Mouse (Mus musculus) gastrocnemius, postnatal 14 days (tissue): Measurements from ENCODE around the gene Acadvl. TPM values are rescaled to one million over a fixed set of nuclear protein-coding genes. Genes with fewer than 3 reads are reported as not detected.
"Not testable (repeated sequence)": the region's sequence is repeated elsewhere in the genome, so short reads cannot be mapped to it uniquely, and the experiment has no call there.

Experiments
- DNase-seq: peaks from one replicate; pipeline ENCODE4 v3.0.0; 2021; ENCODE audit warnings: mixed read lengths
- intact Hi-C: fragments of 180-260 bp; cut with DNase I; formaldehyde crosslinking; loops from one replicate; pipeline ENCODE4 v1.15.1; 2025; ENCODE audit warnings: low total_unique reads
- total RNA-seq, 2 experiments: library from RNA; stranded (reverse); gene quantifications; 2 replicates each; pipeline ENCODE4 v1.2.3; 2021

Gene Acadvl
- total RNA-seq, 2 experiments from 2014 or later, result 266 to 408 TPM

DNA sequence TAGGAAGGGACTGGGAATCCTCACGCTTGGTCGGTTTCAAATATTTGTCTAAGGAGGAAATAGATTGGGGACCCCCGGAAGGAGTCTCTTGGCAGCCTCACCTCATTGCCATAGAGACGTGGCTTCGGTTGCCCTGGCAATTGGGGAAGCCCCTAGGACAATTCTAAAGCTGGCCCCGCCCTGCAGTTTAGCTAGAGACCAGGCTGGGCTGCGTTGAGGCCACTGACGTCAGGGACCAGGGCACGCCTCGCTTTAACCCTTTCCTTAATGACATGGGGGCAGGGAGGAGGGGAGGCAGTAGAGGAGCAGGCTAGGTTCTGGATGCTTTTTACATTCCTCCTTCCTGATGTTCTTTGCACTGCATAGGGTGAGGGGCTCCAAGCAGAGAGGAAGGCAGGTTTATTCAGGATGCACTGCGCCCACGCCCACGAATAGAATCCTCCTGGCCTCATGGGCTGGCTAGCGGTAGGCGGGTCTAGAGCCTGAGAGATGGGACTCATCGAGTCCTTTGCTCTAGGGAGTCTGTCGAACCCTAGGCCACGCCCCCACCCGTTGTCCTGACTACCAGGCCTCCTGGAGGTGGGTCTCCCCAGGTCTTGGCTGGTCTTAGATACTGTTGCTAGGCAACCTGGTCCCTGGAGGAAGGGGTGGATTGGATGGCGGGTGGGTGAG, 14.1 kb upstream of the Acadvl start:
- intact Hi-C loops, result no loop called here
- peak; percentile 87 for DNase-seq

DNA sequence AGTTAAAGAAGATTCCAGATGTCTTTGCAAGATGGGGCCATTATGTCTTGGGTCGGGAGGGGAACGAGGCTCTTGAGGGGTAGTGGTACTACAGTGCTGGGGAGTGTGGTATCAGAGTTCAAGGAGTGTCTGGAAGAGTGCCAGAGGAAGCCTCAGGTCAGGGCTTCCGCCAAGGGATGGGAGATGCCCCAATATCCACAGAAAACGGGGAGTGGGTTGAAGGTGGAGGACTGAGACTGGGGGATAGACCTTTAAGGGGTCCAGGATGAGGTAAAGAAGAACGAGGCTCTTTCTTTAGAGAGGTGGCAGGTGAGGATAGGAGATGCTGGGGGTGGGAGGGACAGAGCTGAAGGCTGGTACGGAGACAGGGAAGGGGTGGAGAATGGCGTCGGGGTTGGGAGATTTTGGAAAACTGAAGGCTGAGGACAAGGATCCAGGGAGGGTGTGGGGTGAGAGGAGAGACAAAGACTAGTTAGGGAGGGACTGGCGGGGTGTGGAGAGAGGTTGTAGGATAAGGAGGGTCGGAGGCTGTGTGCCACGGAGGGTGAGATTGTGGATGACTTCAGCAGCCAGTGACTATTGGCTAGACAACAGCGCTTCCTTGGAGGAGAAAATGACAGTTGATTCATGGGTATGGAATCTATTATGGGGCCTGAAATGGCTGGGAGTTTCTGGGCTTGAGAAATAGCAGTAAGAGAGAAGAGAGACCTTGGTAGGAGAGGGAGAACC, 13.4 kb upstream of the Acadvl start:
- intact Hi-C loops, result no loop called here
- peak; percentile 40 for DNase-seq

DNA sequence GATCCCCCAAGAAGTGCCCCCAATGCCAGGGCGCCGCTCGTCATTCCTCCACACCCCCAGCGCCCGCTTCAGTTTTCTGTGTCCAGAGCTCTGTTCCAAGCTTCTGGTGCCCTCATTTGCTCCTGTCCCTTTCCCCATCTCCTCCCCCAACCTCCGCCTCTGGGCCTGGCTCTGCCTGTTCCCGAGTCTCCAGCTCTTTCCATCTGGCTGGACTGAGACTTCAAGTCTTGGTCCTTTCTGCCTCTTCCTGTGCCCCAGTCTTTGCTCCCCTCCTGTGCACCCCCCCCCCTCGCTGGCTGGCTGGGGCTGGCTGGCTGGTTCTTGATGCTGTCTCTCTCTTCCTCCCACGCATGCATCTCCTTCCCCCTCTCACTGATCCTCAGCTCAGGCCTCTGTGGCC, 12.2 kb upstream of the Acadvl start:
- peak; percentile 76 for DNase-seq
- intact Hi-C loops, result no loop called here

DNA sequence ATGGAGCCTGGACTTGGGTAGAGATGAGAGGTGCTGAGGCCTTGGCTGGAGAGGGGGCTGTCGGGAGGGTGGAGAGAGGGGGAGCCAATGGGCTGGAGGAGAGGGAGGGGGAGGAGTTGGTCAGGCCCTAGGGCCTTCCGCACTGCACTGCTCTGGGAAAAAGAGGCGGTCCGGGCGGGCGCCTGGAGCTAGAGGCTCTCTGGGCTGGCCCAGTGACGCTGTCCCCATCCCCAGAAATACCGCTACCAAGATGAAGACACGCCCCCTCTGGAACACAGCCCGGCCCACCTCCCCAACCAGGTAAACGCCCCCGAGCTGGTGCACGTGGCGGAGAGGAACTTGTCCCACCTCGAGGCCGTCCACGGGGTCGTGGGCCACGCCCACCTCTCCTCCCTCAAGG, 11.5 kb upstream of the Acadvl start:
- peak; percentile 85 for DNase-seq
- intact Hi-C loops, result no loop called here

DNA sequence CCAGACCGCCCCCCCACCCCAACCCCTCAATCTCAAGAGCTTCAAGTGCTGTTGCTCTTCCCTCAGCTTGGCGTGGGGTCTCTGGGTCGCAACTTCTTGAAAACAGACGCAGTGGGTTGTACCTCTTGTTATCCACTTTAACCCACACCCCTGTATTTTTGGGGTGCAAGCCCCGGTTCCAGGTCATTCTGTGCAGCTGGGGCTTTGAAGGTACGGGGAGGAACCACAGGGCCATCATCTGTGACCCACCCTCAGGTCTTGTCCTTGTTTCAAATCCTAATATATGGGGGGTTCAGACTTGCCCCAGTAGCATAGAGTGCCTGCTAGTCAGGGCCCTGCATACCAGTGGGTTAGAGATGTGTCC, 8.9 kb upstream of the Acadvl start:
- intact Hi-C loops, result no loop called here
- no peak for DNase-seq

DNA sequence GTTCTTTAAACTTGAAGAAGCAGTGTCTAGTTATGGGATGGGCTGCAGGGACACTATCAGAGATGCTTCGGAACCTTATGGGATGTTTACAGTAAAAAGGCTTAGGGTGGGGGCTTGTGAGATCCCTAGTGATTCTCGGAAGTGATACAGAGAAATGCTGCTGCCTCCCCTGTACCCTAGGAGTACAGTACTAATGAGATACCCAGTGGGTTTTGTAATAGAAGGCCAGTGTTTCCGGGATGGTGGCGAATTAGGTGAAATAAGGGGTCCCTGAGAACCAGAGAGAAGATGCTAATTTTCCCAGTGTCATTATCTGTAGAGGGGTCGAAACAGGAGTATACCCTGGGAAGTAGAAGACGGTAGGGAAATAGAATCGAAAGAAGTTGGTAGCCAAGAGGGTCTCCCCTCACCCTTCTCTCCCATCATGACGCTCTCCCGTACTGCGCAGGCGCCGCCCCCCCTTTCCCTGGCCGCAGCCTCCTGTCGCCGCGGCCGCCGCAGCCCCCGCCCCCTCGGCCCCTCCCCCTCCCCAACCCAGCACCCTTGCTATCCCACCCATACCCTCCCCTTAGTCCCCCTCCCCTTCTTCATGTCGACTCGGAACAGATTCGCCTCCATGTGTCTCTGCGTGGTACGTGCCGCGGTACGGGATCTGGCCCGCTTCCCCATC, 8.4 kb upstream of the Acadvl start:
- intact Hi-C loops, result no loop called here
- DNase-seq, result no peak

DNA sequence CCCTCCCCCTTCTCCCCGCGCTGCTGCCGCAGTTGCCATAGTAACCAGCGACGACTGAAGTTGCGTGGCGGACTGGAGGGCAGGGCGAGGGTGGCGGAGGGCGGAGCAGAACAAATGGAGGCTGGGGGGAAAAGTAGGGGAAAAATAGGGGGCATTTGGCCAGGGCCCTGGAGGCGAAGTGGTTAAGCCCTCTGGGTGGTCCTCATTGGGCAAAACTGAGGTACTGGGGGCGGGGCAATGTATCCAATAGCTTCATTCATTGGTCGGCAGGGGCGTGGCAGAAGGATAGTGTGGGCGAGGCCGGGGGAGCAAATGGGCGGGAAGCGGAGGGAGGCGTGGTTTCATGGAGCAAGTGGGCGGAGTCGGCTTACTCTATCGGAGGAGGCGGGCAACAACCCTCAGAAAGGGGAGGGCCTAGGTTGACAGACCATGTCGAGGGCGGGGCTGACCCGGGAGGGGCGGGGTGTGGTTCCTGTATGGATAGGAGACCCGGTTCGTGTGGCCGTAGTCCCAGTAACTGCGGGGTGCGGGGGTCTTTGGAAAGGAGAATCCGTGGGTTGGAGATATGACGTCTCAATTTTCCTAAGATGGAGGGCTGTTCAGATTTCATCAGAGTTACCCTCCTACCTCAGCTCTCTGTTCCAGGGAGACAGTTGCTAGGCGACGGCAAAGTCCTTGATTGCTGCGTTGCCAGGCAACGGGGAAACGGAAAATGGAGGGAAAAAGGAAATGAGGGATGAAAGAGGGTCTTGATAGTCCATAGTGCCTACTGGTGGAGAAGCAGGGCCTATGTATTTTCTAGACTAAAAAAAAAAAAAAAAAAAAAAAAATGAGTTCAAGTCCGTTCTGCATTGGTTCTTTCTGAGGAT, 6.3 kb upstream of the Acadvl start:
- intact Hi-C loops, result no loop called here

DNA sequence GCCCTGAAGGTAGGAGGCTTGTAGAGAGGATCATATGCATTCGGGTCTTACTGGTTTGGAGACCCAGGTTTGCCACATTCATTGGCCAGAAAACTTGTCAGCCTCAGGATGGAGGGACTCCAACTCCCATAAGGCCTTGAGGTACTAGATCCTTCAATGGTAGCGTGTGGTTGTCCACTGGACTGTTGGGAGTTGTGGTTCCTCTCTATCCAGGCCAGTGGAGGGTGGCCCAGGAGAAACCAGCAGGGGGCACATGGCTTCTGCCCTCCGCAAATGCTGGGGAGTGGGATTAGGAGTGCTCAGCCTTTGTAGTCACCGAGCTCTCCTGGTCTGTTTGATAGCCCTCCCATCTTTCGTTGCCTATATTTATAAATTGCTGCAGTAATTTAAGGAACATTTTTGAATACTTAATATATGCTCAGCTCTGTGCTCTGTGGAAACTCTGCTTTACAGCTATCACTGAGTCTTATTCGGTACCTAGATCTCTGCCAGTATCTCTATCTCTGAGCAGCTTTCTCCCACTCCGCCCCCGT, 5.6 kb upstream of the Acadvl start:
- DNase-seq, result peak; percentile 75
- intact Hi-C loops, result no loop called here

More for the DNA sequence above, 6.3 kb upstream of the Acadvl start:
- DNase-seq, result peak; percentile 98

DNA sequence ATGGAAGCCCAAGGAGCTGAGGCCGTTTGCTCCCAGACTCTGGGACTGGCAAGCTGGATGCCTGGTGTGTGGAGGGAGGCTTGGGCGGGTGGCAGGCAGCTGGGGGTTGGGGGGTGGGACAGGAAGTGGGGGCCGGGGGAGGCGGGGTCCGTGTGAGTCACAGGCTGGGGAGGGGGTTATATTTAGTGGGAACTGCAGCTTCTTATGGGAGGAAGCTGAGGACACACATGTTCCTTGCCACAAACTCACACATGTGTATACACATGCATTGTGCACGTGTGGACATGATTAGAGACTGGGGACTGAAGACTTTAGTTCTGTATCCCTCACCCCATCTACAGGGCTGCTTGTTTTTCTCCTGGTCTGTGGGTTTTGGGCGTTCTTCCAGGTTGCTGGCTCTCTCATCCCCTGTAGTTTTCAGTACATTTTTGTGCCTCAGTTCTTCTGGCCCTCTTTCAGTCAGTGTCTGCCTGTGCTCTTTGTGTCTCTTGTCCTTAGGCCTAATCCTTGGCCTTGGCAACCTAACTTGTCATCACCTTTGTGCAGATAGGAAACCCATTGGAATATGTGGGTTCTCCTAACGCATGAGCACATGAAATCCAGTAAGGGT, 4.9 kb upstream of the Acadvl start:
- DNase-seq, result no peak
- intact Hi-C loops, result no loop called here

DNA sequence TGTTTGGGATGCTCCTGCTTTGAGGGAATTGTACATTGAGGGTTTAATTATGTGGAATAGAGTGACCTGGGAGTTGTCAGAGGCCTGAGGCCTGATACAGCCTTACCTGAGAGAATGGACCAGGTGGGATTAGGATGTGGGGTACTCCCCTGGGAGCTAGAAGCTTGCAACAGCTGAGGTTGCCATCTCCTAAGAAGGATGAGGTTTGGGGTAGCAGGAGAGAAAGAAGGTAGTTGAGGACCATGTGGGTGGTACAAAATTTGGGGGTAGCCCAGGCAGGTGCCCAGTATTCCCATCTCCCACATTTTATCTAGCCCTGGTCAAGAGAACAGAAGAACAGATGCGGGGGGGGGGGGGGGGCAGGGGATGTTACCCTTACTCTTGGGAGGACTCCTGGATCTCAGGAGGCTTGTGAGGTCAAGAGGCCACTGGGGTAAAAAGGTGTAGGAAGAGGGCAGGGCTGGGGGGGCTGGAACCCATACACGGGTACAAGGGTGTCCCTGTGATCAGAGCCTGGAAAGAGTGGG, 4.3 kb upstream of the Acadvl start:
- intact Hi-C loops, result no loop called here

DNA sequence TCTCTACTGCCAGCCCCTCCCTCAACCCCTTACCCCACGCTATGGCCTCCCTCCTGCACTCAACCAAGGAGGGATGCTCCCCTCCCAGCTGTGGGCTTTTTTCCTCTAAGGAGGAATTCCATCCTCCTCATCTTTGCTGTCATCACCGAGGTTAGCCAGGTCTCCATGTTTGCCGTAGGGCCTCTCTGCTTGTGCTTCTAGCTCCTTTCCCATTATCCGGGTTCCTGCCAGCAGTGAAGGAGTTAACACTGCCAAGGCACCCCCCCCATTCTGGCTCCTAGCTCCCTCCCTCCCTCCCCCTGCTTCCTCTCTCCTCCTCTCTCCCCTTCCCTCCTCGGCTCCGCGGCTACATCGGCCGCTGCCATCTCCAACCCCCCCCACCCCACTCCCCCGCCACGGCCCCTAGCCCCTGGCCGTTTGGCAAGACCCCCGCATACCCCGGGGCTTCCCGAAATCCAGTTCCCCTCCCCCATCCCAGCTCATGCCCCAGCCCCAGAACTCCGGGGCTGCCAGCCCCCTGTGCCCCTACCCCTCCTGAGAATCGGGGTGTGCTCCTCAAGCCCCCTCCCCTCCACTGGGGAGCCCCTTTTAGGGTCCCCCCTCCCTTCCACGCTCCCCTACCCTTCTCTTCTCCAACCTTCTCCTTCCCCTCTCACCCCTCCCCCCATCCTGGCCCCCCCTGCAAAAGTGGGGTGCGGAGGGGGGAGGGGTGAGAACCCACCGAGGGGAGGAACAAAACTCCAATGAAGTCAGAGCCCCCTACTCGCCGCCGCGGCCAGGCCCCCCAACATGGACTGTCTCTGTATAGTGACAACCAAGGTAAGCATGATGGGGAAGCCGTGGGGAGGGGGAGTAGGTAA, 3.1 kb upstream of the Acadvl start:
- peak; percentile 68 for DNase-seq
- intact Hi-C loops, result no loop called here

More for the DNA sequence above, 4.3 kb upstream of the Acadvl start:
- DNase-seq, result no peak

DNA sequence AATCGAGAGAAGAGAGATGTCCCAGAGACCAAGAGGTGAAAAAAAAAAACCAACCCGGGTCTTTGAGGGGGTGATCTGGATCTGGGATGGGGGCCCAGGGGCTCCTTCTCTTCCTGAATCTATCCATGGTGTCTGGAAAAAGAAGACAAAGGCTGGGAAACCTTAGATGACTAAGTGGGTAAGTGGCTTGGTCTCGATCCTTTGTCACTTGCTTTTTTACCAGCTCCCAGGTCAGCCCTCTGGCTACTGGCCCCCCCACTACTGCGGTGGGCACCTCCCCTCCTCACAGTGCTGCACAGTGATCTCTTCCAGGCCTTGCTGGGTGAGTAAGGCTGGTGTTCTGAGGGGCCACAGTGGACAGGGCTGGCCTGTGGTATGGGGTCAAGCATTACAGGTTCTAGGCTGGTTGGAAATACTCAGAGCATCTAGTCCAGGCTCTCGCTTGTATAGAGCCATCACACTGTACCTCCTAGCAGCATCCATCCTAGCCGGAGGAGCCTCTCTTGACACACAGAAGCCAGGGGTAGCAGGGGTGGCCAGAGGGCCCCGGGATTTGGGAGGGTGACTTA, 2.1 kb upstream of the Acadvl start:
- DNase-seq, result no peak
- intact Hi-C loops, result no loop called here

DNA sequence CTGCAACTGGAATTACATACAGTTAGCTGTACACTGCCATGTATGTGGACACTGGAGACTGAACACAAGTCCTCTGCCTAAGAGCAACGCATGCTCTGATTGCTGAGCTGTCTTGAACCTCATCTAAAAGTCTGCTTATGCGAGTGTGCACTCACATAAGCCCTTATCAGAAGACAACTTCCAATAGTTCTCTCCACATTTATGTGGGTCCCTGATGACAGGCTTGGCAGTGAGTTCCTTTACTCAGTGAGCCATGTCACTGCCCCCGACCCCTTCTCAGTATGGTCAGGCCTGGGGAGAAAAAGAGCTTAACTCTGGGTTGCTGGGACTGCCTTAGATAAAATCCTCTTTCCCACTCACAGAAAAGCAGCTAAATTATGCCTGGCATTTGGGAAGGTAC, 1.5 kb upstream of the Acadvl start, which contains the start of gene Dlg4:
Dlg4 (plus strand) TSS at position 274 of the 400 bp plus-strand sequence.
- intact Hi-C loops, result no loop called here
- DNase-seq, result no peak

DNA sequence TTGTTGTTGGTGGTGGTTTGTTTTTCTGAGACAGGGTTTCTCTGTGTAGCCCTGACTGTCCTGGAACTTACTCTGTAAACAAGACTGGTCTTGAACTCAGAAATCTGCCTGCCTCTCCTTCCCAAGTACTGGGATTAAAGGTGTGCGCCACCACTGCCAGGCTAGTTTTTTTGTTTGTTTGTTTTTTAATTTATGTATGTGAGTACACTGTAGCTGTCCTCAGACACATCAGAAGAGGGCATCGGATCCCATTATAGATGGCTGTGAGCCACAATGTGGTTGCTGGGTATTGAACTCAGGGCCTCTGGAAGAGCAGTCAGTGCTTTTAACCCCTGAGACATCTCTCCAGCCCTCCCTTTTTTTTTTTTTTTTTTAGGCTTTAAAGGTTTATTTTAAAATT, 966 bp upstream of the Acadvl start:
- DNase-seq, result not testable (repeated sequence)

DNA sequence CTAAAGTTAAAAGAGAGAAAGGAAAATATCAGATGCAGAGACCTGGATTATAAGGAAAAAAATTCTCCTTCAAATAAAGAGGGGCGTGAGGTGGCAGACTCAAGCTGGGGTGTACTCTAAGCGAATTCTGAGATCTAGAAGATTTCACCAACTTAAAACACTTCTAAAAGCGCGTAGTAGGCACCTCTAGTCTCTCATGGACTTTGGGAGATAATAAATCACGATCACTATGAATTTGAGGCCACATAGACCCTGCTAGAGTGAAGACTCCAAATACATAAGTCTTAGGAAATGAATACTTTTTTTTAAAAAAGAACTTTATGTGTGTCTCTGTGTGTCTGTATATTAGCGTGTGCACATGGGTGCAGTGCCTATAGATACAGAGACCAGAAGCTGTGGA, 466 bp upstream of the Acadvl start:
- no peak for DNase-seq
- intact Hi-C loops, result no loop called here

More for the DNA sequence above, 966 bp upstream of the Acadvl start:
- intact Hi-C loops, result not testable (repeated sequence)

DNA sequence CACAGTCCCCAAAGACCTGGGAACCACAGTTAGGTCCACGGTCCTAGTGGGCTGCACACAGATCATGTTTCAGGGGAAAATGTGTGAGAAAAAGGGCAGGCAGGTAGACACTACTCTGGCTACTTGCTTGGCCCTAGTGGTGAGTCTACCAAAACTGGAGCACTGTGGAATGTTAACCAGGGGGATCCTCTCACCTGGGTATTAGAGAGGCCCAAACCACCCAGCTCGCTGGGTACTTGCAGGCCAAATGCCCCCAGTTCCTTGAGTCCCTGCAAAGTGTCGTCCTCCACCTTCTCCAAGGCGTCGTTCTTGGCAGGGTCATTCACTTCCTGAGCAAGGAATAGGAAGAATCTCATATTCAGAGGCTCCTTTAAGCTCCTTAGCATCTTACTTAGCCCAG, 1.2 kb downstream of the Acadvl start:
- intact Hi-C loops, result no loop called here
- no peak for DNase-seq

DNA sequence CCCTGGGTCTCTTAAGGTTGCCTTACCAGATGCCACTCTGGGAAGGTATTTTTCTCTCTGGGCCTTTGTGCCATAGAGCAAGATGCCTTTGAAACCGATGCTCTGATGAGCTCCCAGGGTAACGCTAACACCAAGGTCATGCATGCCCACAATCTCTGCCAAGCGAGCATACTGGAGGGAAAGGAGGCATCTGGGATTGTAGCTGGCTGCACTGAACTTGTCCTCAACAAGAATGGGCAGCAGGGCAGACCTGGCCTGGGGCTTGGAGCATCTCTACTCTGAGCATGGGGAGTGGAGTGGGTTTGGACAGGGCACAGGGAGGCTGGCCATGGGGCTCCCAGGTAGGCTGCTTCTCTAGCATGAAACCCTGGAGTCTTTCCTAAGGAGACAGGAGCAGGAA, 1.8 kb downstream of the Acadvl start:
- no peak for DNase-seq
- intact Hi-C loops, result no loop called here

DNA sequence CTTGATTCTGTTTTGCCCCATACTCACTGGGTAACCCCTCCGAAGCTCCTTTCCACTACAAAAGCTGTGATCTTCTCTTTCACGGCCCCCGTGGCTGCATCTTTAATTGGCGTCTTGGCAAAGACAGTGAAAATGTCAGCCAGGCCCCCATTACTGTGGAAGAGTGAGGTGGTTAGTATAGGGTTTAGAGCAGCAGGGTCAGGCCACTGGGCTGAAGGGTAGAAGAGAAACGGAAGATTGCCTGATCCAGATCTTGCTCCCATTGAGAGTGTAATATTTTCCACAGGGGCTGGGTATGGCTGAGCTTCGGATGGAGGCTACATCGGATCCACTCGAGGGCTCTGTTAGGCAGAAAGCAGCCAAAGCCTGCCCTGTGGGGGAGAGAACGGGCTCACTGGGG, 2.3 kb downstream of the Acadvl start:
- intact Hi-C loops, result no loop called here
- no peak for DNase-seq
